Mouse (Mus musculus): ENCODE data around the gene Irgm2. TPM values are rescaled to one million over a fixed set of nuclear protein-coding genes. Genes with fewer than 3 reads are reported as not detected.
A peak's percentile ranks its signal among the peaks of the same experiment; 100 is the strongest.
"Not testable (repeated sequence)": the region's sequence is repeated elsewhere in the genome, so short reads cannot be mapped to it uniquely, and the experiment has no call there.

Gene Irgm2
- polyA plus RNA-seq, 1 experiment, result 44.4 TPM

GRCm38 (mm10) chr11:58211682-58212067 is 12.3 kb downstream of the Irgm2 start:
- H3K4me1 ChIP-seq (ENCODE audit: control insufficient read depth, insufficient read depth, low read length), result peaks cover 23% of the 10 kb centered on the region

DNA sequence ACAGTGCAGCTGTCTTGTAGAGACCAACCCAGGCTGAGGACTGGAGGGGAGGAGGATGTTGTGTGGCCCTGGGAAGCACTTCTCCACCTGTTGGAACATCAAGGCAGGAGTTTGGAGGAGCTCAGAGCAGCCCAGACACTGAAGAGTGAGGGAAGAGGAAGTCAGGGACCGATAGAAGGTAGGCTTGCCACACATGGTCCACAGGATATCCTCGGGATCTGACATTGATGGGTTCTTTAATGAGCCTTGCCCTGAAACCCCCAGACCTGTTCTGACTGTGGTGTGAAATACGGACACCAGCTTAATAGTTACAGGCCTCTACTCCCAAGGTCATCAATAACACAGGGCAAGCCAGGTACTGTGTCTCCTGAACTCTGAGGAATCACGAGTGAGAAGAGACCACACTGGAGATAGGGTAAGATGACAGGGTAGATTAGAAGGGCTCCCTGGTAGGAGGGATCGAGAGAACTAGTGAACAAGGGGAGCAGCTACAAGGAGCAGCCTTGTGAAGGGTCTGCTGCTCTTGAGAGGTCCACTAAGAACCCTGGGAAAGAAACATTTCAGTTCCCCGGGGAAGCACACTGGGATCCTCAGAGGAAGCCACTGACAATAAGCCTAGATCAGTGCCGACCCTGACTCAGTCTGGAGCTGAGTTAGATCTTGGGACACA is 14.4 kb downstream of the Irgm2 start:
- Histone ChIP-seq H3K4me3 (ENCODE audit: insufficient read depth, low read length) (no peak overlapping the region), H3K4me1 (ENCODE audit: control insufficient read depth, insufficient read depth, low read length) (peaks cover 29% of the 10 kb centered on the region), H3K27ac (ENCODE audit: insufficient read depth, low read depth, low read length) (no peak overlapping the region)
- TF ChIP-seq CTCF (IDR thresholded peaks at IDR 0.05; ENCODE audit: low read depth, low read length), result no peak
- TF ChIP-seq POLR2A (IDR thresholded peaks at IDR 0.05; ENCODE audit: borderline replicate concordance, low read depth, low read length), result no peak

More at GRCm38 (mm10) chr11:58211682-58212067, 12.3 kb downstream of the Irgm2 start:
- TF ChIP-seq POLR2A (IDR thresholded peaks at IDR 0.05; ENCODE audit: borderline replicate concordance, low read depth, low read length) (no peak), CTCF (IDR thresholded peaks at IDR 0.05; ENCODE audit: low read depth, low read length) (no peak)
- no peak overlapping the region for H3K4me3 ChIP-seq (ENCODE audit: insufficient read depth, low read length)
- no peak overlapping the region for H3K27ac ChIP-seq (ENCODE audit: insufficient read depth, low read depth, low read length)

- Histone ChIP-seq H3K27ac (ENCODE audit: insufficient read depth, low read depth, low read length) (peak overlapping the region; percentile 80), H3K4me1 (ENCODE audit: control insufficient read depth, insufficient read depth, low read length) (peaks cover 29% of the 10 kb centered on the region), H3K4me3 (ENCODE audit: insufficient read depth, low read length) (peak overlapping the region; percentile 57)
- TF ChIP-seq CTCF (IDR thresholded peaks at IDR 0.05; ENCODE audit: low read depth, low read length) (no peak), POLR2A (IDR thresholded peaks at IDR 0.05; ENCODE audit: borderline replicate concordance, low read depth, low read length) (no peak)
Measured at GRCm38 (mm10) chr11:58214391-58215048, 15.1 kb downstream of the Irgm2 start.

DNA sequence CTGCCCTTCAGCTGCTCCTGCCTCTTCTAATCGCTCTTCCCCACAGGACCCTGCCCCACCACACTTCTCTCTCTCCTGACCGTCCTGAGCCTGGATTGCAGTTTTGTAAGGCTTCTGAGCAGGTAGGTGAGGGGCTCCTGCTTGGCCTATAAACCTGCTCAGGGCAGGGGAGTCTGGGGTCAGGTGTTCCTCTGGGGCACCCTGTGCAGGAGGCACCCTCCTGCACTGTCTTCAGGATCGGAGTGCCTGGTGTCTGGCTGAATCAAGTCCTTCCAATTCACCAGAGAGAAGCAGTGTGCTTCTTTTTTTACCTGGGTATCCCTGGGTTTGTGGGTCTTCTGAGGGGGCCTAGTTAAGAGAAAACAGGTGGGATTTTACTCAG is 15.6 kb downstream of the Irgm2 start:
- peaks cover 29% of the 10 kb centered on the region for H3K4me1 ChIP-seq (ENCODE audit: control insufficient read depth, insufficient read depth, low read length)
- peak overlapping the region; percentile 52 for H3K4me3 ChIP-seq (ENCODE audit: insufficient read depth, low read length)
- H3K27ac ChIP-seq (ENCODE audit: insufficient read depth, low read depth, low read length), result not testable (repeated sequence)

DNA sequence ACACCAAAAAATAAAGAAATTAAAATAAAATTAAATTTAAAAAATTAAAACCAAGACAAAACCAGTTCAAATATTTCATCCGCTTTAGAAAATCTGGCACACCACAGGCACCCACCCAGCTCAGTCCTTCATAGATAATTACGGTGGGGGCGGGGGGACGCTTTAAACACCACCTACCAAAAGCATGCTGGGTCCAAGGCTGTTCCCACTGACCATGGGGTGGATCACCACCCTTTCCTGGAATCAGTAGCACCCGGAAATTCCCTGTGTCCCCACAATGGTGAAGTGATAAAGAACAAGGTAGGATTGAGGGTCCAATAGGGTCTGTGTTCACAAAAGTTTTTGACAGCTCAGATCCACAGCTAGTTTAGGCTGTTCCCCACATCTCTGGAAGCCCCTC is 16.4 kb downstream of the Irgm2 start:
- Histone ChIP-seq H3K27ac (ENCODE audit: insufficient read depth, low read depth, low read length) (no peak overlapping the region), H3K4me1 (ENCODE audit: control insufficient read depth, insufficient read depth, low read length) (peaks cover 27% of the 10 kb centered on the region), H3K4me3 (ENCODE audit: insufficient read depth, low read length) (no peak overlapping the region)
- no peak for TF ChIP-seq POLR2A (IDR thresholded peaks at IDR 0.05; ENCODE audit: borderline replicate concordance, low read depth, low read length)
- TF ChIP-seq CTCF (IDR thresholded peaks at IDR 0.05; ENCODE audit: low read depth, low read length), result no peak

GRCm38 (mm10) chr11:58216823-58217222 is 17.4 kb downstream of the Irgm2 start:
- no peak overlapping the region for H3K4me3 ChIP-seq (ENCODE audit: insufficient read depth, low read length)
- TF ChIP-seq POLR2A (IDR thresholded peaks at IDR 0.05; ENCODE audit: borderline replicate concordance, low read depth, low read length) (no peak), CTCF (IDR thresholded peaks at IDR 0.05; ENCODE audit: low read depth, low read length) (no peak)
- no peak overlapping the region for H3K27ac ChIP-seq (ENCODE audit: insufficient read depth, low read depth, low read length)
- peaks cover 20% of the 10 kb centered on the region for H3K4me1 ChIP-seq (ENCODE audit: control insufficient read depth, insufficient read depth, low read length)

DNA sequence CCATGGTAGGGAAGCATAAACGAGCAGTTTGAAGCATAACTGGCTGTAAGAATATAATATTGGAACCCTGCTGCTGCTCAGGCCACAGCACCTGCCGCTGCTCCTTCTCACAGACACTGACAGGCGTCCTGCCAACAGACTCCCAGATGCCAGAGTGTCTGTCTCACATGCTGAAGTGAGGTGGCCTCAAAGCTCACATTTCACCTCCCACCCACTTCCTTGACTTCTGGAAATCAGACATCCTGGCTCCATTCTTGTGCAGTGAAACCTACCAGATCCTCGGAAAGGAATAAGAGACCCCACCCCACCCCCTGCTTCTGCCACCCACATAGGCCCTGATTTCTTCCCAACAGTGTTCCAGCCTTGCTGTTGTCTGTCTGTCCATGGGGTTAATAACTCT is 24.3 kb downstream of the Irgm2 start:
- no peak overlapping the region for H3K4me3 ChIP-seq (ENCODE audit: insufficient read depth, low read length)

DNA sequence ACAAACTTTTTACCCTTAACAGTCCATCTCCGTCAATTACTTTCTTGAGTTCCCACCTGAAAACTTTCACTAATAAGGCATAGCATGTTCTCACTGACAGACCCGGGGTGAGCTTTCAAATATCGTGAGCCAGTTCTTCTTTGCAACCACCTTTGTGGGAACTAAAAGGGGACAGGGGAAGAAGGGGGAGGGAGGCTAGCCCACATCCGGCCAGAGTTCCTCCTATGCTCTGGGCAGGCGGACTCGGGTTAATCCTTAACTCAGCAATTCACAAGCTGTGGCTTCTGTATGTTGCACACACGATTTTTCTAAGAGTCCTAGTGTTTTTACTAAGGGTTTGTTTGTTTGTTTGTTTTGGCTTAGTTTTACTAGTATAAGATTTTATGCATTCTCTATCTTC is 24.9 kb downstream of the Irgm2 start:
- peaks cover 15% of the 10 kb centered on the region for H3K4me1 ChIP-seq (ENCODE audit: control insufficient read depth, insufficient read depth, low read length)
- H3K4me3 ChIP-seq (ENCODE audit: insufficient read depth, low read length), result peak overlapping the region; percentile 21; the same call in 1 of the 2 replicates
- no peak for TF ChIP-seq POLR2A (IDR thresholded peaks at IDR 0.05; ENCODE audit: borderline replicate concordance, low read depth, low read length)
- no peak for TF ChIP-seq CTCF (IDR thresholded peaks at IDR 0.05; ENCODE audit: low read depth, low read length)
- H3K27ac ChIP-seq (ENCODE audit: insufficient read depth, low read depth, low read length), result no peak overlapping the region

More for the DNA sequence above, 24.3 kb downstream of the Irgm2 start:
- no peak overlapping the region for H3K27ac ChIP-seq (ENCODE audit: insufficient read depth, low read depth, low read length)
- TF ChIP-seq CTCF (IDR thresholded peaks at IDR 0.05; ENCODE audit: low read depth, low read length) (no peak), POLR2A (IDR thresholded peaks at IDR 0.05; ENCODE audit: borderline replicate concordance, low read depth, low read length) (no peak)
- peaks cover 15% of the 10 kb centered on the region for H3K4me1 ChIP-seq (ENCODE audit: control insufficient read depth, insufficient read depth, low read length)

DNA sequence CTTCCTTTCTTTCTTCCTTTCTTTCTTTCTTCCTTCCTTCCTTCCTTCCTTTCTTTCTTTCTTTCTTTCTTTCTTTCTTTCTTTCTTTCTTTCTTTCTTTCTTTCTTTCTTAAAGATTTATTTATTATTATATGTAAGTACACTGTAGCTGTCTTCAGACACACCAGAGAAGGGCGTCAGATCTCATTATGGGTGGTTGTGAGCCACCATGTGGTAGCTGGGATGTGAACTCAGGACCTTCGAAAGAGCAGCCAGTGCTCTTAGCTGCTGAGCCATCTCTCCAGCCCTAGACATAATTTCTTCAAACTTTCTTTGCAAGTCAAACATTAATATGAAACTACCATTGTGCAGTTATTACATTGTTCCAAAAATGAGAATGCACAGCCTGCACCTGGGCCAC is 25.5 kb downstream of the Irgm2 start:
- H3K27ac ChIP-seq (ENCODE audit: insufficient read depth, low read depth, low read length); H3K4me3 ChIP-seq (ENCODE audit: insufficient read depth, low read length): not testable (repeated sequence)
- H3K4me1 ChIP-seq (ENCODE audit: control insufficient read depth, insufficient read depth, low read length), result peaks cover 15% of the 10 kb centered on the region

GRCm38 (mm10) chr11:58225655-58226054 is 26.2 kb downstream of the Irgm2 start:
- Histone ChIP-seq H3K4me3 (ENCODE audit: insufficient read depth, low read length) (no peak overlapping the region), H3K4me1 (ENCODE audit: control insufficient read depth, insufficient read depth, low read length) (peaks cover 15% of the 10 kb centered on the region), H3K27ac (ENCODE audit: insufficient read depth, low read depth, low read length) (no peak overlapping the region)
- no peak for TF ChIP-seq POLR2A (IDR thresholded peaks at IDR 0.05; ENCODE audit: borderline replicate concordance, low read depth, low read length)
- TF ChIP-seq CTCF (IDR thresholded peaks at IDR 0.05; ENCODE audit: low read depth, low read length), result peak; percentile 89

Measured in bone marrow macrophage, adult 2 months (primary cell).